Mouse (Mus musculus) MN1 (cell line): ENCODE data around the gene Wbp2nl.
A peak's percentile ranks its signal among the peaks of the same experiment; 100 is the strongest.

Source experiments
- DNase-seq: peaks from one replicate; pipeline ENCODE4 v3.0.0-alpha.2; 2016; ENCODE audit warnings: low spot score

Wbp2nl gene

DNA sequence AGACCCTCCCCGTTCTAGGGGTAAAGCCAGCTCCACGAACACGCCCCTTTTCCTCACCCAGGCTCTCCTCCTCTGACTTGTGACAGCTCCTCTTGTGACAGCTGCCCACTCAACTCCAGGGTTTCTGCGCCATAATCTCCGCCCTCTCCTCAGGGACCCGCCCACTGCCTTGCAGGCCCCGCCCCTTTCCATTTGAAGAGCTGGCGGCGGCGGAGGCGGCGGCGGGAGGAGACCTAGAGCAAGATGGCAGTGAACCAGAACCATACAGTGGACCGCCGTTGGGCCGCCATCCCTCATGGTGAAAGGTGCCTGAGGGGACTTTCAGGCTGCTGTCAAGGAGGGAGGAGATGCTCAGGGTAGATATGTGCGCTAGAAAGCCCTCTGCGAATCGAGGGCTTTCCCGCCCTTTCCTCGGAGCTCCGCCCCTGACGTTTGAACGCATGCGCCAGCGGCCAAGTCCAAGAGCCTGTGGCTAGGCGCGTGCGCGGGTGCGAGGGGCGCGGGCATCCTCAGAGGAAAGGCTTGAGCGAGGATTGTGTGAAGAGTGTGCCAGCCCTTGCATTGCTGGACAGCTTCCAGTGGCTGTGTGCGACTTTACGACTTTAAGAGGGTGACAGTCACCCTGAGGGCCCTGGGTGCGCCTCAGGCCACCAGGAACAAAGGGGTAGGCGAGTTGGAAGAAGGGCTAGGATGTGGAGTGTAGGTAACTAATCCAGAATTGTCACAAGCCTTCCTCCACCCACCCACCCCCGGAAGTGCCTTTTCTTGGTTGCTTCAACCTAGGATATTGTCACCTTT lies at the start of gene Wbp2nl:
Gene Wbp2nl (plus strand): TSS at position 191 of the 798 bp plus-strand sequence.
- DNase-seq: no peak

DNA sequence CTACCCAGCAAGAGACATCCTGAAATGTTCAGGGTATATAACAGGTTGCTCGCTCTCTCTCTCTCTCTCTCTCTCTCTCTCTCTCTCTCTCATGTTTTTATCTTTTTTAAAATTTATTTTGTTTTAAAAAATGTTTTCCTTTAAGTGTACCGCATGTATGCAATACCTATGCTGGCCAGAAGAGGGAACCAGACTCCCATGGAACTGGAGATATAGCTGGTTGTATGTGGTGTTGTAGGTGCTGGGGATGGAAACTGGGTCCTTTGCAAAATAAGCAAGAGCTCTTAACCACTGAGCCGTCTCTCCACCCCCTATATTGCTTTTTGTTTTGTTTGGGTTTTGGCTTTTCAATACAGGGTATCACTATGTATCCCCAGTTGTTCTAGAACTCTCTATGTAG lies 47.2 kb upstream of the Wbp2nl start:
- DNase-seq: no peak

DNA sequence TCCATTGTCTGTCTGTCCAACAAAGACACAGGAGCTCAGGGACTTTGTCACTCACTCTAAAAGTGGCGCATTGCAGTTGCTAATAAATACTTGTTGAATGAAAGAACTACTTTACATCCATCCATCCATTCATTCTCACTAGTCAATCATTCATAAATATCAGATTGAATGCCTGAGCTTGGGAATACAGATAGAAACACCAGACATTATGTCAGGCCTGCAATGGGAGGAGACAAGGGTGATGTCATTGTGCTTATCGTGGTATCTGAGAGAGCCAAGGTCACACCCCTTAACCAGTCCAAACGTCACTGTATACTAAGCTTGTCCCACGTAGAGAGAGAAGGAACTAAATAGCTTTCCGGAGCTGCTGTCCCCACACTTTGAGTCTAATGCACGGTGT lies 46.7 kb upstream of the Wbp2nl start, which contains the start of gene 1500009C09Rik:
Gene 1500009C09Rik (plus strand): TSS at position 301 of the 400 bp plus-strand sequence.
- no peak for DNase-seq

DNA sequence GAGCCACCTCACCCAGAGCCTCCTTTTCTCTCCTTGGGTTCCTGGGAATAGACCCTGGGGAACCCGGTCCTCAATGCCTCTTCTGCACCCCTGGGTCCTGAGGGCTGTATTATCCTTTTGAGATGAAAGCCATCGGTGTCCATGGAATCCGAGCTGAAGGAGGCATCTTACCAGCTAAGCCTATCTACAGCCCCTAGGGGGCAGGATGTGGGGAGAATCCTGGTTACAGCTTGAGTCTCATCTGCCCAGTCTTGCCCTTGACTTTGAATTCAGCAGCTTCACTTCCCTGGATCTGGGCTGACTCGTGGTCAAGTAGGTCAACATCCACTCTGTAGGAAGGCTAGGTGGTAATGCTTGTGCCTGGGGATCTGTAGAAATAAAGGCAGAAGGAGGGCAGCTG lies 43.5 kb upstream of the Wbp2nl start:
- DNase-seq: no peak

DNA sequence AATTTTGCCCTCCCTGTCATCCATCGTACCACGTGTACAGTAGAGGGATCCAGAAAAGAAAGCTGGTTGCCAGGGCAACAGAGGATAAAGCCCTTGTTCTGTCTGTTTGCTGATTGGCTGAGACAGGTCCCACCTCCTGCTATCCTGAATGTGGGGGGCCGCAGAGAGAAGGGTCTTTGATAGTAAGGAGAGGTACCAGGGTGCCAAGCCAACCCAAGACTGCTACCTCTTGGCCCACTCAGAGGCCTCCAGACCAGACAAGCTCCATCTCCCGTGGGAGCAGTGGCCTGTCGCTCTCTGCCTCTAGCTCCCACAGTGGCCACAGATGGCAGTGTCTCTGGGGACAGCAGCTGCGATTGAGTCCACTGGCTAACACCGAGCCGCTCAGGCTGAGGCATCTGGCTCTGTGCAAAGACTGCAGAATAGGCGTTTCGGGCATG lies 42.8 kb upstream of the Wbp2nl start:
- DNase-seq: peak; percentile 81

DNA sequence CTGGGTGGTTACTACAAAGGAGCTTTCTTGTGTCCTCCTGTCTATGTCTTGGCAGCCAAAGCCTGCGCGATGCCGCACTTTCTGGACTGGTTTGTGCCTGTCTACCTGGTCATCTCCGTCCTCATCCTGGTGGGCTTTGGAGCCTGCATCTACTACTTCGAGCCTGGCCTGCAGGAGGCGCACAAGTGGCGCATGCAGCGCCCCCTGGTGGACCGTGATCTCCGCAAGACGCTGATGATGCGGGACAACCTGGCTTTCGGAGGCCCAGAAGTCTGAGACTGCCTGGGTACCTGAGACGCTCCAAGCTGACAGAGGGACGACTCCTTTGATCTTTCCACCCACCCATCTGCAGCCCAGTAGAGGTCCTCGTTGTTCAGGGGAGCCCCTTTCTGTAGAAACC lies 39.2 kb upstream of the Wbp2nl start:
- DNase-seq: no peak

DNA sequence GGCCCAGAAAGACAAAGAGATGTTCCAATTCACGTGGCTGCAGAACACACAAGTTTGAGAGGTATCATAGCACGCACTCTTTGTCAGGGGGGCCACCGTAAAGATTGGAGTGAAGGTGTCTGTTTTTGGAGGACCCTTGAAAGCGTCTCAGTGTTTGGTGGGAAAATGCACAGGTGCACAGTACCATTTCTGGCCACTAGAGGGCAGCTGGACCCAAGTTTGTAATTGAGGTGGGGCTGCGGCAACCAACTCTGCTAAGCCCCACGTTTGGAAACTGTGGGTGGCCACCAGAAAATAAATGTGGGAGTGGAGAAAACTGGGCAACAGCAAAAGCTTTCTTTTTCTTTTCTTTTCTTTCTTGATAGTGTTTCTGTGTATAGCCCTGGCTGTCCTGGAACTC lies 32.4 kb upstream of the Wbp2nl start:
- peak; percentile 66 for DNase-seq

DNA sequence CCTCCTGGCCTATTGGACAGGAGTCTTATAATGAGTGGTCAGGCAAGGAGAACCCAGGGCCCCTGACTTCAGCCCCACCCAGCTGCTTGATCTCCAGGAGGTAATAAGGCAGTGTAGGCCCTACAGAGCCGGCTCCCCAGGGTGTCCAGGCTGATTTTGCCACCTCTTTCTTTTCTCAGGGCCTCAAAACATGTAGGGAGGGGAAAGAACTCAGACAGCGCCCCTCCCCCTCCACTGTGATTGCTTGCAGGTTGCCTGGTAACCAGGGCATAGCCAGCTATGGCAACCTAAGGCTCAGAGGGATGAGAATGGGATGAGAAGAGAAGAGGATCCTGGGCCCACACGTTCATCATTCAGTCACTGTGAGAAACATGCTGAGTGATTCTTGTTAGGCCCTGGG lies 30.6 kb upstream of the Wbp2nl start:
- peak; percentile 36 for DNase-seq

DNA sequence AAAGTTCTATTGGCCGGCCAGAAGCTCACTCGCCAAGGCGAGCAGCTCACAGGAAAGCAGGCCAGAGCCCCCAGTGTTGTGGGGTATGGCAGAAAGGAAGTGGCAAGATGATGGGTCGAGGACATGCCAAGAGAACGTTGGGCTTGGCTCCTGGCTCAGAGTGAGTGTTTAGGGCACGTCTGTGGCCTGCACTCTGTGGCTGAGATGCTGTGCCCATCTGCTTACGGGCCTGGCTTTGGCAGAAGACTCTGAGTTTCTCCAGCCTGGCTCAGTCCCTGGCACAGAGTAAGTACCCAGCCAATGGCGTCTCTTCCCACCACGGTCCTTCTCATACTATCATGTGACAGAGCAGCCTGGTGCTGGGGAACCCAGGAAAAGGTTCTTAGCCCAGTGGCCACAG lies 30.0 kb upstream of the Wbp2nl start:
- no peak for DNase-seq

DNA sequence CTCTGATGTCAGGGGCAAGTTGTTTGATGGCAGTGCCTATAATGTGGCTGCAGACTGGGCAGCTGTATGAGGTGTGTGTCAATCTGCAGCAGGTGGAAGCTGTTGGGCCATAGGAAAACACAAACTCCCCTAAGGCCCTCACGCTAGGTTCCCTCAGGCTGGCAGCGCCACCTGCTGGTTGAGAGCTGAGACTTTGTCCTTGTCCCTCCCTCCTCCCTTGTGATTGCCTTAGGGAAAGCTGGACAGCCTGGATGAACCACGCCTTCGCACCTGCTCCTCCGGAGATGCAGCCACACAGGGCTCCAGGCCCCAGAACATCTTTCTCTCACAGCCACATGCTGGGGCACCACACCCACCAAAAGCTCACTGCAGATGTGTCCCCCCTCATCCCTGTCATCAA lies 27.6 kb upstream of the Wbp2nl start:
- DNase-seq: peak; percentile 89

DNA sequence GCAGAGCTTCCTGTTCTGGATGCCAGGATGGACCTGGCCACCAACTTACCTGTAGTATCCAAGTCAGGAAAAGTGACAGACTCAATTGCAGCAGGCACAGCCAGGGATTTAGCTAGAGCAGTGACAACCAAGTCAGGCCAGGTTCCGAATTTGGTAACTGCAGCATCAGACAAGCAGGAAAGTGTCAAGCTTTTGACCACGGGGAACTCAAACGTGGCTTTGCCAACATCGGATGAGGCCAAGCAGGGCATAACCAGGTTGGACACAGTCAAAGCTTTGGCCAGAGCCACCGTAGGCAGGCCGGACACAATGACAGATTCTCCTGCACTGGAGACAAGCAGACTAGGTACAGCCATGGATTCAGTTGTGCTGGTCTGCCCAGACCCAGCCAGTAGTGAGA lies 26.5 kb upstream of the Wbp2nl start:
- no peak for DNase-seq

DNA sequence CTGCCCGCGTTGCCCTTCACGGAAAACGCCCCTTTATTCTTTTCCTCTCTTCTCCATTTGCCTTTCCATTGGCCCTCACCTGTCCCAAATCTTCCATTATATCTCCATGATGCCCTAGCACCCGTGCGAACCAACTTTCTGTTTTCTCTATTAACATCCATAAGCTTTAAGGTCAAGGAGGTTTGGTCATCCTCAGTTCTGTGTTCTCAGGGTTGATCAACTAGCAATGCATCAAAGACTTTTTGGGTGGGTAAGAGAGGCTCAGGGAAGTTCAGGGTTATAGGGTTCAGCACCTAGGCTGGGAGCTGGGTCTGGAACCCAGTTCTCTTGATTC lies 24.2 kb upstream of the Wbp2nl start, which contains the start of gene Sept3:
Gene Sept3 (plus strand): TSS at position 301 of the 334 bp plus-strand sequence.
- DNase-seq: no peak

DNA sequence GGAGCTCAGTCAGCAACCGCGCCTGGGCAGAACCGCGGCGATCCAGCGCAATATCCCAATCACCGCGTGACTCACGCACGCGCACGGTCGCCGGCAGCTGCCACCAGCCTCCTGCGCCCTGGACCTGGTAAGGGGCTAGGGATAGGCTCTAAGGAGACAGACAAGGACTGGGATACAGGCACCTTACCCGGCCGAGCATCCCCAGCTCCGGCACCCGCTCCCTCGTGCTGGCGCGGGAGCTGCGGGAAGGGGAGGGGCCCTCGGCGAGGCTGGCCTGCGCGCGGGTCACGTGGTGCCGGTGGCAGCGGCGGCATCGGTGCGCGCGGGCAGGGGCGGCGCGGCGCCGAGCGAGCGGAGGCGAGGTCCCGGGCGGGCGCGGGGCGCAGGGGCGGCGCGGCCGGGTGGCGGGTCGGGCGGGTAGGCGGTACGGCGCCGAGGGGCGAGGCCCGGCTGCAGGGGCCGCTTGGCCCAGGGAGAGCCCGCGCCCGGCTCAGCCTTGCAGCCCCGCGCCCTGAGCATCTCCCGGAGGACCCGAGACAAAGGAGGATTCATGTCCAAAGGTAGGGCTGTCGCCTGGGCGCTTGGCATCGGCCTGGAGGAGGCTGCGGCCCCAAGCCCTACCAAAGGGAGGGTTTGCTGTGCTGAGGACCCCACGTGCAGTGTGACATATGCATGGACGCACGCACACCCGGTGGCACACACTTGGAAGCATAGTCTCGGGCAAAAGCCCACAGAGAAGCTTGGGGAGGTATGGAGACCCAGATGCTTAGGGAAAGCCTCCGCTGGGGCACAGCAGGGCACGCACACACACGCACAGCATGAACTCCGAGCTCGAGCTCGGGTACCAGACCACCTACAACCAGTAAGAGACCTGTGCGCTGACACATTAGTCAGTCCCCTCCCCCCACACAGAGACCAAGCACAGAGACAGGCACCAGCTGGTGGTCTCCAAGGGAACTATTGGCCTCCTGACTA lies 23.5 kb upstream of the Wbp2nl start:
- DNase-seq: no peak

DNA sequence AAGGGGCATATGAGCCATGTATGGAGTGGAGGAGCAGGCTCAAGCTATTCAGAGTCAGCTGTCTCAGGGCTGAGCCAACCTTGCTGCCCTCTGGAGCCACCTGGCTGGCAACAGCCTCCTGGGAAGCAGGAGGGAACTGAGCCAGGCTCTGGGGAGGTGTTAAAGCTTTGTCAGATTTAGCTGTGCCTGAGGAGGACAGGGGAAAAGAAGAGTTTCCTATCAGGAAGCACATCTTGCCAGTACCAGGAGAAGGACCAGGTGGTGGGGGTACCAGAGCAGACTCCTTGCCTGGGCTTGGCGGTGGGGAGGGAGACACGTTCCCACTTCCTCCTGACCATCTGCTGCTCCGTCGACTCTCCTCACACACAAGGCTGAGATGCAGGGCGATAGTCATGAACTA lies 21.2 kb upstream of the Wbp2nl start:
- DNase-seq: no peak

DNA sequence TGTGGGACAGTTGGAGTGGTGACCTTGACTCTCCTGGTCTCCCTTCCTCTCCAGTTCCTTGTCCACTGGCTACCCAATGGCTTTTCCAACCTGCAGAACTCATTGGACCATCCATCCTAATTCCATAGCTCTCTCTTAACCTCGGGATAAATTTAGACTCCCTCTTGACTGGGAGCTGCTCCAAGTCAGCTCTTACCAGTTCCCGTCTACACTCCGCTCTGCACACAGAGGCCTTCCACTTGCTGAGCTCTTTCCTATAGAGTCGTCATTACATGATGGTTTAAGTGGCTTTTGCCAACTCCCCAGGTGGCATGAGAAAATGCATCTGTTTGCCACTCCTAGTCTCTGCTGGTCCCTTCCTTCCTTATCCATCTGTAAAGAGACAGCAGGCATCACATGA lies 18.1 kb upstream of the Wbp2nl start:
- DNase-seq: no peak

DNA sequence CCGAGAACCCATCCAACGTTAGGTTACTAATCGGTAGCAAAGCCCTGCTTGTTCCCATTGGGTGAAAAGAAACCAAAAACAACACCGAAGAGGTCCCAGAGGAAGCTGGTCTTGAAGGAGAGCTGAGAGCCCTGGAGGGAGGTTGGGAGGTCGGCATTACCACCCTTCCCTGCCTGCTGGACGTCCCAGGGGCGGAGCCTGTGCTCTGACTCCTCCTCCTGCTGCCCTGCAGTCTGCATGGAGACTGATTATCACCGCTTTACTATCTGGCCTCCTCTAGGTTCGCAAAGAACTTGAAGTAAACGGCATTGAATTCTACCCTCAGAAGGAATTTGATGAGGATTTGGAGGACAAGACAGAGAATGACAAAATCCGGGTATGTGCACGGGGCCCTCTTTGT lies 12.6 kb upstream of the Wbp2nl start:
- no peak for DNase-seq

DNA sequence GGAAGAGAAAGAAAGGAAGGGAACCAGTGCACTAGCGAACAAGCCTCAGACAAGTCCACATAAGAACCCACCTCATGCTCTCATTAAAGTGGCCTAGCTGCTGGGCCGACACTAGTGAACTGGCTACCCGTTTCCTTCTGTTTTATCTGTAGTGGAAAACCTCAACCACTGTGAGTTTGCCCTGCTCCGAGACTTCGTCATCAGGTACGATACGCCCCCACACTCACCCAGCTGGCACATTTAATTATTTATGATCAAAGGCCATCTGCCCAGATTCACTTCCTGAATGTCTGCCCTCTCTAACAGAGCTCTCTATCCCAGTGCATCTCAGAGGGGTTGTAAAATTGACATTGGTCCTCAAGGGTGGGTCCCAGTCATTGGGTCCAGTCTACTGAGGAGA lies 8.5 kb upstream of the Wbp2nl start:
- no peak for DNase-seq

DNA sequence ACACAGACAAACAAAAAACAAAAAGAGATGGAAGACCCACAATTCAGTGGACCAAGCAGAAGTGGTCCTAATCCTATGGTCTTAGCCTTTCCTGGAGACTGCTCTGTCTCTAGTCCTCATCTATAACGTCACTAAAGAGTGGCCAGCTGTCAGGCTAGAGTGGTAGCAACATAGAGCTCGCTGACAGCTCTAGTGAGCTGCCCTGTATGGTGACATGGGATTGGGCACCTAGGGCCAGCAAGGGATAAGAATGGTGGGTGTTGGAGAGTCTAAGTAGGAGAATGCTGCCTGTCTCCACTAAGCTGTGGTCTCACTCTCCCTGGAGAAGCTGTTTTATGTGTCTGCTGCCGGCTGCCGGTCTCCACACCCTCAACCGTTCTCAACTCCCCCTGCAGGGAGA lies 5.9 kb upstream of the Wbp2nl start:
- no peak for DNase-seq

DNA sequence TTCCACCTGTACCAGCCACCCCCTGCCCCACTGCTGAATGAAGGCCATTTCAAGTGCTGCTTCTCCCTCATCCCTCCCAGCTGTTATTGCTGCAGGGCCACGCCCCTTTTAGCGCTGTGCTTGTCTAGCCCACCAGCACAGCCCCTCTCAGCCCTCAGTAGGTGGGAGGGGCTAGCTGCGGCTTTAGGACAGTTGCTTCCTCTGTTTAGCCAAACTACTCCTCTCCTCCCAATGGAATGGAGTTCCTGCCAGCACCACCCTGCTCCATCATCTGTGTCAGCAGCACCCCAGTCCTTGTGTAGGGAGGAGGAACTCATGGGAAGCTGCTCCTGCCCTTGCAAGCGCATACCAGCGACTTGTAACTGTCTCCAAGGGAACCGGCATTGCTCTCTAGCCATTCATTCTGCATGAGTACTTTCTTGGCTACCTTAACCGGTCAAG lies 5.5 kb upstream of the Wbp2nl start:
- DNase-seq: no peak

DNA sequence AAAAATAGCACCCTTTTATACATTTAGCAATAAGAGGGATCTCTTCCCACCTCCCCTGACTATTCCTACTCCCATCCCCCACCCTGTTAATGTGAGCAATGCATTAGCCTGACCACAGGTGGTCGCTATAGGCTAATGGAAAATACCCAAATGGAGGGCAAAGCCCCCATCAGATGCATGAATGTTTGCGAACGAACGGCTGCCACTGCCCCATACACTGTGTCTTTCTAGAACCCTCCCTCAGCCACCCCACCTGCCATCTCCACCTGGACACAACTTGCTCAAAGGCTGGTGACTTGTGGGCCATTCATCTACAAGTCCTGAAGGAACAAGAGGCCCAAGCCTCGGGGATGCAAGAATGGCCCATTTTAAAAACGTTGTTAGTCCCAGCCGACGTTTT lies 4.7 kb upstream of the Wbp2nl start:
- DNase-seq: no peak

DNA sequence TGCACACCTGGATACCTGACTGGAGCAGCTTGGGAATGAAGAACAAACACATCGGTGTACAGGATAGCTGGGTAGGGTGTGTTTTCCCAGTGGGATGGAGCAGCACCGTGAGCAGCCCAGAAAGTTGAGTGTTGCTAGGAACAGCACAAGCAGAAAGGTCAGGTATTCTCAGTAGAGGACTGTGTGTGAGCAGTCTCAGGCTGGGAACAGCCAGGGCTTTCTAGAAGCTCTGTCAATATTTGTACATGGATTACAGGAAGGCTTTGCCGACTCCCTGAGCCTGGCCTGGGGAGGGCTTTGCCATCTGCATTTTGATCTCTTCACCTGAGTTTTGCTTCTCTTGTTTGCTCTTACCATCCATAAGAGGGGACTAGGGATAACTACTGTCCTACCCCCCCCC lies 8.4 kb downstream of the Wbp2nl start:
- no peak for DNase-seq

DNA sequence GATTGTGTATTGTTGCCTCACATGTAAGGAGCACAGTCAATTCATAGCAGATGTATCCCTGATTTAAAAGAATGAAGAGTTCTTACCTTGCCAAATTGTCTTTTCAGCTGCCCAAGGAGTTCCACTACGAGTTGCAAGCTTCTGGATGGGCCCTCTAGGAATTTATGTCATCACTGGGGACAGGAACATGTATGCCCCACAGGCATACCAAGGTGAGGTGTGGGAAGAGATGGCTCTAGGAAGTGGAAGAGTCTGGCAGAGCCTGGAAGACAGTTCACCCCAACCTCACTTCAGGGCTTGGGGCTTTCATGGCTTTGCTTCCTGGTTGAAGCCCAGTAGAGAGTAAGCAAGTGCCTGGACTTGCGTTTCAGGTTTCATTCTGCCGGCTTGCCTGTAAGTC lies 9.7 kb downstream of the Wbp2nl start:
- no peak for DNase-seq

DNA sequence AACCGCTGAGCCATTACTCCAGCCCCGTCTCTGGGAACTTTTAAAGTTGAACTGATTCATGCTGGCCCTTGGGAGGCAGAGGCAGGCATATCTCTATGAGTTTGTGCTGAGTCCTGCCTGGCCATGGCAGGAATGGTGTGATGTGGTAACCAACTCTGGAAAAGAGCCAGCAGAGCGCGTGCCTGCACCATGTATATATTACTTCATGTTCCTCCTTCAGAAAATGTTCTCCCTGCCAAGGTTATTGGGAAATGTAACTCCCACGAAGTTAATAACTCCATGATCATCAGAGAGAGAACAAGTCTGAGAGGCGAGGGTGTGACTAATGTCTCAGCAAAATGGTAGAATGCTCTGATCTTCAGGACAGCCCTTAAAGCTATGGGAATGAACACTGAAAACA lies 19.1 kb downstream of the Wbp2nl start:
- DNase-seq: no peak
